Mouse (Mus musculus): ENCODE measurements at regions not wholly inside any gene's neighbourhood (a gene's known extent, or its start where the extent isn't known, plus 50 kb on each side); places are given as distances from the start of the nearest gene placed in this dataset.

- TF ChIP-seq CTCF (IDR thresholded peaks at IDR 0.05; ENCODE audit: control insufficient read depth, insufficient read depth, insufficient replicate concordance, low read depth, low read length) = no peak
- TF ChIP-seq POLR2A (IDR thresholded peaks at IDR 0.05; ENCODE audit: control insufficient read depth, low read depth, low read length) = no peak
These were observed 466.4 kb upstream of the N6amt1 start for GRCm38 (mm10) chr16:86887605-86888004.
